Mouse (Mus musculus) liver, adult 2 months (tissue): Measurements from ENCODE around the gene Trpm8.

Source experiments
- CTCF ChIP-seq: fragments of 200-500 bp; IDR thresholded peaks from 2 replicates; pipeline ENCODE4 v1.5.1; 2011; ENCODE audit warnings: low read depth, low read length, control low read depth
- POLR2A ChIP-seq: fragments of 200-500 bp; IDR thresholded peaks from 2 replicates; pipeline ENCODE4 v1.6.1; 2011; ENCODE audit warnings: low read length, control low read depth; ENCODE audit not compliant: insufficient read depth; ENCODE audit errors: extremely low read depth

- TF ChIP-seq CTCF (no peak), POLR2A (no peak)
These were observed 12.5 kb downstream of the Trpm8 start for GRCm38 (mm10) chr1:88289917-88290316.
